Mouse (Mus musculus) v-Abl transformed pro-B cells (cell line): ENCODE results near the gene Gnptg.
"Not testable (repeated sequence)": the region's sequence is repeated elsewhere in the genome, so short reads cannot be mapped to it uniquely, and the experiment has no call there.

ENCODE experiments used
- in situ Hi-C, 2 experiments: fragments of 400-800 bp; cut with MboI; formaldehyde crosslinking; loops; one replicate each; pipeline ENCODE4 v1.15.1; 2025; ENCODE audit not compliant: unreplicated experiment in 2 of 2

Gnptg gene

GRCm38 (mm10) chr17:25248033-25248750, 8.3 kb upstream of the Gnptg start:
- in situ Hi-C loops = no loop called here

GRCm38 (mm10) chr17:25244239-25244638, 4.3 kb upstream of the Gnptg start:
- in situ Hi-C loops = no loop called here

GRCm38 (mm10) chr17:25243131-25243780, 3.3 kb upstream of the Gnptg start:
- in situ Hi-C loops = no loop called here

GRCm38 (mm10) chr17:25235635-25236034, 4.3 kb downstream of the Gnptg start:
- in situ Hi-C loops = no loop called here

- in situ Hi-C loops = not testable (repeated sequence)
Measured at GRCm38 (mm10) chr17:25231621-25232020, 8.3 kb downstream of the Gnptg start.

- in situ Hi-C loops = no loop called here
Measured at GRCm38 (mm10) chr17:25230700-25231099, 9.2 kb downstream of the Gnptg start.

GRCm38 (mm10) chr17:25230014-25230655, 9.8 kb downstream of the Gnptg start:
- in situ Hi-C loops = not testable (repeated sequence)

GRCm38 (mm10) chr17:25227991-25228390, 11.9 kb downstream of the Gnptg start:
- in situ Hi-C loops = no loop called here

GRCm38 (mm10) chr17:25225659-25226058, 14.3 kb downstream of the Gnptg start:
- in situ Hi-C loops = no loop called here

- in situ Hi-C loops = no loop called here
Measured at GRCm38 (mm10) chr17:25224586-25225222, 15.2 kb downstream of the Gnptg start.

GRCm38 (mm10) chr17:25222951-25223601, 16.8 kb downstream of the Gnptg start:
- in situ Hi-C loops = no loop called here

- in situ Hi-C loops = not testable (repeated sequence)
Measured at GRCm38 (mm10) chr17:25222504-25222940, 17.4 kb downstream of the Gnptg start.

GRCm38 (mm10) chr17:25221821-25222503, 18.0 kb downstream of the Gnptg start:
- in situ Hi-C loops = no loop called here

- in situ Hi-C loops = no loop called here
Measured at GRCm38 (mm10) chr17:25220746-25221145, 19.2 kb downstream of the Gnptg start.

GRCm38 (mm10) chr17:25219492-25220295, 20.2 kb downstream of the Gnptg start:
- in situ Hi-C loops = no loop called here

GRCm38 (mm10) chr17:25218967-25219366, 21.0 kb downstream of the Gnptg start:
- in situ Hi-C loops = no loop called here

GRCm38 (mm10) chr17:25215431-25215830, 24.5 kb downstream of the Gnptg start:
- in situ Hi-C loops = no loop called here

- in situ Hi-C loops = no loop called here
Measured at GRCm38 (mm10) chr17:25211705-25212104, 28.2 kb downstream of the Gnptg start.
